Mouse (Mus musculus) ES-Bruce4 (cell line): ENCODE measurements at regions not wholly inside any gene's neighbourhood (a gene's known extent, or its start where the extent isn't known, plus 50 kb on each side); places are given as distances from the start of the nearest gene placed in this dataset.

Source experiments
- H3K27ac ChIP-seq: 2 replicates; pipeline ENCODE4 v1.5.1; 2012; ENCODE audit warnings: low read length, inconsistent platforms; ENCODE audit not compliant: insufficient read depth
- H3K27me3 ChIP-seq: 2 replicates; pipeline ENCODE4 v1.6.1; 2012; ENCODE audit warnings: mild to moderate bottlenecking, low read length, inconsistent platforms; ENCODE audit not compliant: control insufficient read depth, poor library complexity, insufficient read depth, severe bottlenecking
- H3K36me3 ChIP-seq: 2 replicates; pipeline ENCODE4 v1.6.1; 2012; ENCODE audit warnings: inconsistent platforms, mild to moderate bottlenecking, low read length, moderate library complexity; ENCODE audit not compliant: control insufficient read depth, poor library complexity, insufficient read depth, severe bottlenecking
- H3K4me1 ChIP-seq: one replicate; pipeline ENCODE4 v1.8.1; 2011; ENCODE audit warnings: low read length; ENCODE audit not compliant: control insufficient read depth, insufficient read depth
- H3K4me3 ChIP-seq: 2 replicates; pipeline ENCODE4 v1.5.1; 2011; ENCODE audit warnings: low read depth, mild to moderate bottlenecking, low read length
- H3K9ac ChIP-seq: 2 replicates; pipeline ENCODE4 v1.6.1; 2012; ENCODE audit warnings: low read depth, mild to moderate bottlenecking, inconsistent platforms; ENCODE audit not compliant: poor library complexity, severe bottlenecking
- H3K9me3 ChIP-seq: replicated peaks from 2 replicates; pipeline ENCODE4 v1.6.1; 2012; ENCODE audit warnings: mild to moderate bottlenecking, low read length, inconsistent platforms; ENCODE audit not compliant: control insufficient read depth, poor library complexity, insufficient read depth, severe bottlenecking
- CTCF ChIP-seq: IDR thresholded peaks from one replicate; pipeline ENCODE4 v1.8.1; 2011; ENCODE audit warnings: low read depth, low read length
- EP300 ChIP-seq: IDR thresholded peaks from 2 replicates; pipeline ENCODE4 v1.6.1; 2011; ENCODE audit warnings: low read depth, low read length; ENCODE audit not compliant: insufficient read depth
- POLR2A ChIP-seq: IDR thresholded peaks from one replicate; pipeline ENCODE4 v1.8.1; 2011; ENCODE audit warnings: low read length; ENCODE audit not compliant: insufficient read depth

- no peaks in the 10 kb centered on the region for H3K9me3 ChIP-seq
- H3K4me1 ChIP-seq, result no peaks in the 10 kb centered on the region
- H3K4me3 ChIP-seq, result no peak overlapping the region
- no peaks in the 10 kb centered on the region for H3K27me3 ChIP-seq
- H3K9ac ChIP-seq, result no peak overlapping the region
- H3K36me3 ChIP-seq, result no peaks in the 10 kb centered on the region
- no peak for TF ChIP-seq POLR2A
- no peak for TF ChIP-seq EP300
- TF ChIP-seq CTCF, result no peak
- no peak overlapping the region for H3K27ac ChIP-seq
Measured at GRCm38 (mm10) chr11:45136781-45137180, 519.7 kb downstream of the Ebf1 start.

GRCm38 (mm10) chr11:45138351-45138975 is 521.3 kb downstream of the Ebf1 start:
- no peaks in the 10 kb centered on the region for H3K36me3 ChIP-seq
- H3K9ac ChIP-seq, result no peak overlapping the region
- no peak for TF ChIP-seq CTCF
- TF ChIP-seq EP300, result no peak
- TF ChIP-seq POLR2A, result no peak
- no peaks in the 10 kb centered on the region for H3K9me3 ChIP-seq
- H3K4me3 ChIP-seq, result no peak overlapping the region
- no peaks in the 10 kb centered on the region for H3K4me1 ChIP-seq
- no peak overlapping the region for H3K27ac ChIP-seq
- H3K27me3 ChIP-seq, result no peaks in the 10 kb centered on the region

DNA sequence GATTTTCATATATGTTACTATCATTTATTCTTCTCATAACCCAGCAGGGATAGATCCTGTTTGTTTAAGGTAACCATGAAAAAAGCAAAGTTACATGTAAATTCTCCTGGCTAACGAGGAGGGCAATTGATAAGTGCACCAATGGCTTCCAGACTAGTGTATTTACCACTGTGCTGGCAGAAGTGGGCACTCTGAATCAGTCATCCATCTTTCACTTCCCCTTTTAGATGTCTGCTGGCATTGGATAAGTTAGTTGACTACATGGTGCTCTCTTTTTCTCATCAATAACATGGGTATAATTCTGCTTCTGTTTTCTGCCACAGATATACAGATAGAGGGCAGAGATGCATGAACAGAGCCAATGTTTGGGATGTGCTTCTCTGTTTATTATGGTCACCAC is 523.4 kb downstream of the Ebf1 start:
- Histone ChIP-seq H3K9ac (no peak overlapping the region), H3K4me1 (no peaks in the 10 kb centered on the region), H3K36me3 (no peaks in the 10 kb centered on the region), H3K4me3 (no peak overlapping the region), H3K27ac (no peak overlapping the region), H3K27me3 (no peaks in the 10 kb centered on the region), H3K9me3 (no peaks in the 10 kb centered on the region)
- TF ChIP-seq CTCF (no peak), POLR2A (no peak)

GRCm38 (mm10) chr11:45154070-45154469 is 537.0 kb downstream of the Ebf1 start:
- H3K4me1 ChIP-seq, result no peaks in the 10 kb centered on the region
- no peak overlapping the region for H3K4me3 ChIP-seq
- TF ChIP-seq EP300 (no peak), POLR2A (no peak), CTCF (no peak)
- no peaks in the 10 kb centered on the region; the same call in 1 of the 2 replicates for H3K27me3 ChIP-seq
- H3K9ac ChIP-seq, result no peak overlapping the region
- no peak overlapping the region for H3K27ac ChIP-seq
- no peaks in the 10 kb centered on the region for H3K36me3 ChIP-seq
- no peaks in the 10 kb centered on the region for H3K9me3 ChIP-seq

DNA sequence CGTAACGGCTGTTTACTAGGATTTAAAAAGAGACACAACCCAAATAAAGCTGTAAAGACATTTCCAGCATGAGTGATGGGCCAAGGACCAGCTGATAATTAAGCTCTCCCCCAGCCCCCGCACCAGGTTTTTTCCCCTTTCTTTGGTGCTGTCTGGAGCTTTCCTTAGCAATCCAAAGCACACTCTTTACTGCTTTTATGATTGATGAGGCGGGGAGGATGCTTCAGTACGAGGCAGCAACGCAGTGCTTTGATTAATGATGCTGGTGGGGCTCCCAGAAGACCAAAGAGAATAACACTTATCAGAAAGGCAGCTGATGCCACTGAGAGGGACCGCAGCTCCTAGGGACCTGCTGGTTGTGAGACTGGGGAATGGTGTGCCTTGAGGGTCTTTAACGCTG is 537.4 kb downstream of the Ebf1 start:
- H3K27ac ChIP-seq, result no peak overlapping the region

GRCm38 (mm10) chr11:45155782-45156181 is 538.7 kb downstream of the Ebf1 start:
- Histone ChIP-seq H3K27me3 (no peaks in the 10 kb centered on the region; the same call in 1 of the 2 replicates), H3K4me1 (no peaks in the 10 kb centered on the region), H3K4me3 (no peak overlapping the region), H3K36me3 (no peaks in the 10 kb centered on the region), H3K9me3 (no peaks in the 10 kb centered on the region), H3K9ac (no peak overlapping the region), H3K27ac (no peak overlapping the region)
- no peak for TF ChIP-seq POLR2A
- no peak for TF ChIP-seq EP300
- no peak for TF ChIP-seq CTCF

More for the DNA sequence above, 537.4 kb downstream of the Ebf1 start:
- Histone ChIP-seq H3K9me3 (no peaks in the 10 kb centered on the region), H3K9ac (no peak overlapping the region), H3K27me3 (no peaks in the 10 kb centered on the region; the same call in 1 of the 2 replicates), H3K4me1 (no peaks in the 10 kb centered on the region), H3K36me3 (no peaks in the 10 kb centered on the region), H3K4me3 (no peak overlapping the region)
- TF ChIP-seq EP300, result no peak
